Mouse (Mus musculus) olfactory bulb, adult 2 months (tissue): ENCODE measurements around the gene St7.

Source experiments
- CTCF ChIP-seq: fragments of 200-500 bp; IDR thresholded peaks from 2 replicates; pipeline ENCODE4 v1.5.1; 2012; ENCODE audit warnings: low read depth, mild to moderate bottlenecking, low read length, moderate library complexity; ENCODE audit not compliant: insufficient read depth
- POLR2A ChIP-seq: fragments of 200-500 bp; IDR thresholded peaks from 2 replicates; pipeline ENCODE4 v1.6.1; 2012; ENCODE audit warnings: mild to moderate bottlenecking, low read depth, low read length, moderate library complexity; ENCODE audit not compliant: insufficient read depth

GRCm38 (mm10) chr6:17942344-17942743, 249.6 kb downstream of the St7 start:
- TF ChIP-seq POLR2A (no peak), CTCF (no peak)
